Mouse (Mus musculus) brain, embryonic 14.5 days (tissue): Measurements from ENCODE around the gene Gm17018.
"Not testable (repeated sequence)": the region's sequence is repeated elsewhere in the genome, so short reads cannot be mapped to it uniquely, and the experiment has no call there.

Experiments
- CTCF ChIP-seq: fragments of 200-500 bp; IDR thresholded peaks from 2 replicates; pipeline ENCODE4 v1.5.1; 2012; ENCODE audit warnings: inconsistent platforms, mild to moderate bottlenecking, moderate library complexity, borderline replicate concordance; ENCODE audit not compliant: insufficient read depth, insufficient read length; ENCODE audit errors: extremely low read depth
- POLR2A ChIP-seq: fragments of 200-500 bp; IDR thresholded peaks from 2 replicates; pipeline ENCODE4 v1.6.1; 2012; ENCODE audit warnings: mild to moderate bottlenecking, inconsistent platforms, borderline replicate concordance; ENCODE audit not compliant: poor library complexity, insufficient read depth, insufficient read length, severe bottlenecking; ENCODE audit errors: extremely low read depth

GRCm38 (mm10) chr19:45548196-45548595, 12.2 kb upstream of the Gm17018 start:
- not testable (repeated sequence) for TF ChIP-seq POLR2A, CTCF
